Mouse (Mus musculus) cortical plate, adult 2 months (tissue): ENCODE measurements around the gene Uqcrc1.

ENCODE experiments used
- CTCF ChIP-seq: fragments of 200-500 bp; IDR thresholded peaks from 2 replicates; pipeline ENCODE4 v1.5.1; 2011; ENCODE audit warnings: mild to moderate bottlenecking, control low read depth, low read length; ENCODE audit not compliant: insufficient read depth; ENCODE audit errors: extremely low read depth
- POLR2A ChIP-seq: fragments of 200-500 bp; IDR thresholded peaks from 2 replicates; pipeline ENCODE4 v1.6.1; 2011; ENCODE audit warnings: mild to moderate bottlenecking, low read length, control low read depth; ENCODE audit not compliant: insufficient read depth; ENCODE audit errors: extremely low read depth

DNA sequence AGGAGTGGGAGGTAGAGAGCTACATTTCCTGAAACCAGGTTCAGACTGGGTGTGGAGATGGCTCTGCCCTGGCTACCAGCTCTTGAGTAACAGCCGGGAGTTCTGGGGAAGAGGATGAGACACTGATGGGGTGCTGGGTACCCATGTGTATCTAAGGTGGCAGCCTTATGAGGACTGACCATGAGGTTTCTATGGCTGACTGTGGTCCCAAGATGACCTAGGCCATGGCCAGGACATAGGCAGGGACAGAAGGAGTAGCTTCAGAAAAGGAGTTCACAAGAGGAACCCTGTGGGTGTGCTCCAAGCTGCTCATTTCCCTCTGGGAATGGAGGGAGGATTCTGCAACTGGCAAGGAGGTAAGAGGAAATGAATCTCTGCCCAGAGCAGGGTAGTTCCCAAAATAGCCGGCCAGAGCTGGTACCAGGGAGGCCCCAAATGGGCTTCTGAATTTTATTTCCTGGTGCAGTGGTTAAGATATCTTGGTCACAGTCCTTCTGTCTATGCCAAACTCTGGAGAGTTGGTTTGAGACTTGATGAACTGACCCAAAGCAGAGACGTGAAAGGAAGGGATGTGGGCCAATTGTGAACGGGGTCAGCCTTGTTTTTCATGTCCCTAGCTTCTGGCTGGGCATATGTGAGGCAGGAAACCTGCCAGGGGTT, 53.5 kb downstream of the Uqcrc1 start:
- no peak for TF ChIP-seq POLR2A
- TF ChIP-seq CTCF = no peak
